Mouse (Mus musculus) forebrain, embryonic 16.5 days (tissue): ENCODE results near the gene Shb. TPM values are rescaled to one million over a fixed set of nuclear protein-coding genes. Genes with fewer than 3 reads are reported as not detected.
A peak's percentile ranks its signal among the peaks of the same experiment; 100 is the strongest.

Experiments used
- ATAC-seq: fragments of 200-750 bp; cut with Nextera tagmentation; 2 replicates; pipeline ENCODE4 v1.8.0; 2017; ENCODE audit warnings: mild to moderate bottlenecking, moderate library complexity
- H3K27ac ChIP-seq: fragments of 300-500 bp; sonication (generic); 2 replicates; pipeline ENCODE4 v1.5.1; 2014; ENCODE audit warnings: low read length, control low read depth
- H3K27me3 ChIP-seq: fragments of 300-500 bp; sonication (generic); replicated peaks from 2 replicates; pipeline ENCODE4 v1.6.1; 2014; ENCODE audit warnings: low read length; ENCODE audit not compliant: control insufficient read depth, insufficient read depth
- H3K36me3 ChIP-seq: fragments of 300-500 bp; sonication (generic); 2 replicates; pipeline ENCODE4 v1.6.1; 2014; ENCODE audit not compliant: control insufficient read depth, insufficient read depth
- H3K4me1 ChIP-seq: fragments of 300-500 bp; sonication (generic); replicated peaks from 2 replicates; pipeline ENCODE4 v1.6.1; 2014; ENCODE audit warnings: low read length; ENCODE audit not compliant: control insufficient read depth, insufficient read depth
- H3K4me2 ChIP-seq: fragments of 300-500 bp; sonication (generic); 2 replicates; pipeline ENCODE4 v1.6.1; 2014; ENCODE audit warnings: mild to moderate bottlenecking, low read length, control low read depth
- H3K4me3 ChIP-seq: fragments of 300-500 bp; sonication (generic); replicated peaks from 2 replicates; pipeline ENCODE4 v1.5.1; 2014; ENCODE audit warnings: mild to moderate bottlenecking, low read length, control low read depth
- H3K9ac ChIP-seq: fragments of 300-500 bp; sonication (generic); replicated peaks from 2 replicates; pipeline ENCODE4 v1.6.1; 2014; ENCODE audit warnings: low read depth, low read length, control low read depth
- H3K9me3 ChIP-seq: fragments of 300-500 bp; sonication (generic); 2 replicates; pipeline ENCODE4 v1.6.1; 2016; ENCODE audit warnings: low read length; ENCODE audit not compliant: control insufficient read depth
- WGBS: fragments of 180-500 bp; shearing (Covaris S2); extraction: QIAGEN DNeasy Blood & Tissue Kit; methylation state at CpG from one replicate; pipeline ENCODE4 v1.1.7; 2014; 5-methylcytosine and 5-hydroxymethylcytosine counted together
- polyA plus RNA-seq: library from polyadenylated mRNA; unstranded; fragments of >200 nt; fragmentation: Nextera tagmentation; extraction: Ambion mirVana; gene quantifications from 2 replicates; pipeline ENCODE4 v1.2.1, GENCODE M21; 2015

The Shb gene
- polyA plus RNA-seq, 1 experiment from 2014 or later = 5.8 TPM

GRCm38 (mm10) chr4:45418229-45418950 lies 113.9 kb downstream of the Shb start:
- no peak overlapping the region for H3K4me3 ChIP-seq
- H3K4me2 ChIP-seq = peak overlapping the region; percentile 27; the same call in 1 of the 2 replicates
- ATAC-seq = peak; percentile 63
- 9% methylated on average over 11 of the region's 11 CpGs for WGBS
- no peaks in the 10 kb centered on the region for H3K27me3 ChIP-seq
- H3K27ac ChIP-seq = no peak overlapping the region
- H3K9ac ChIP-seq = no peak overlapping the region; the same call in 1 of the 2 replicates
- H3K36me3 ChIP-seq = no peaks in the 10 kb centered on the region
- peaks cover 29% of the 10 kb centered on the region for H3K4me1 ChIP-seq
- H3K9me3 ChIP-seq = no peaks in the 10 kb centered on the region

- no peaks in the 10 kb centered on the region for H3K9me3 ChIP-seq
- H3K9ac ChIP-seq = no peak overlapping the region
- WGBS = 75% methylated on average over 7 of the region's 7 CpGs
- no peaks in the 10 kb centered on the region for H3K27me3 ChIP-seq
- ATAC-seq = no peak
- no peak overlapping the region for H3K27ac ChIP-seq
- H3K4me2 ChIP-seq = no peak overlapping the region
- no peaks in the 10 kb centered on the region for H3K36me3 ChIP-seq
- H3K4me1 ChIP-seq = peaks cover 22% of the 10 kb centered on the region
- H3K4me3 ChIP-seq = no peak overlapping the region
Measured at GRCm38 (mm10) chr4:45416314-45416713, 116.0 kb downstream of the Shb start.

GRCm38 (mm10) chr4:45413674-45414338 lies 118.5 kb downstream of the Shb start:
- Histone ChIP-seq H3K36me3 (no peaks in the 10 kb centered on the region), H3K27ac (no peak overlapping the region), H3K9ac (no peak overlapping the region), H3K9me3 (no peaks in the 10 kb centered on the region), H3K4me1 (peaks cover 9% of the 10 kb centered on the region), H3K4me2 (no peak overlapping the region), H3K27me3 (no peaks in the 10 kb centered on the region), H3K4me3 (no peak overlapping the region)
- no peak for ATAC-seq
- 86% methylated on average over 9 of the region's 9 CpGs for WGBS

GRCm38 (mm10) chr4:45412433-45413192 lies 119.7 kb downstream of the Shb start:
- H3K27me3 ChIP-seq = no peaks in the 10 kb centered on the region
- no peak overlapping the region for H3K4me2 ChIP-seq
- no peaks in the 10 kb centered on the region for H3K36me3 ChIP-seq
- no peak overlapping the region for H3K27ac ChIP-seq
- H3K9ac ChIP-seq = no peak overlapping the region
- peaks cover 5% of the 10 kb centered on the region for H3K4me1 ChIP-seq
- 72% methylated on average over 16 of the region's 16 CpGs for WGBS
- H3K4me3 ChIP-seq = no peak overlapping the region
- no peak for ATAC-seq
- H3K9me3 ChIP-seq = no peaks in the 10 kb centered on the region

- Histone ChIP-seq H3K27me3 (no peaks in the 10 kb centered on the region), H3K4me3 (no peak overlapping the region), H3K4me2 (no peak overlapping the region), H3K36me3 (no peaks in the 10 kb centered on the region), H3K27ac (no peak overlapping the region), H3K4me1 (peaks cover 19% of the 10 kb centered on the region), H3K9ac (no peak overlapping the region), H3K9me3 (no peaks in the 10 kb centered on the region)
- ATAC-seq = no peak
- 91% methylated on average over 8 of the region's 8 CpGs for WGBS
Measured at GRCm38 (mm10) chr4:45411181-45411790, 121.0 kb downstream of the Shb start.

- peaks cover 21% of the 10 kb centered on the region for H3K4me1 ChIP-seq
- H3K27ac ChIP-seq = peak overlapping the region; percentile 91
- peak; percentile 14; the same call in 1 of the 2 replicates for ATAC-seq
- H3K4me2 ChIP-seq = peak overlapping the region; percentile 88
- H3K9me3 ChIP-seq = no peaks in the 10 kb centered on the region
- WGBS = under 1% methylated on average over 10 of the region's 10 CpGs
- H3K9ac ChIP-seq = peak overlapping the region; percentile 97
- H3K27me3 ChIP-seq = no peaks in the 10 kb centered on the region
- H3K4me3 ChIP-seq = peak overlapping the region; percentile 93
- no peaks in the 10 kb centered on the region; the same call in 1 of the 2 replicates for H3K36me3 ChIP-seq
Measured at GRCm38 (mm10) chr4:45409270-45409669, 123.0 kb downstream of the Shb start.

- Histone ChIP-seq H3K36me3 (peaks cover 4% of the 10 kb centered on the region), H3K4me3 (peak within 1 kb of the TSS; percentile 93), H3K9me3 (no peaks in the 10 kb centered on the region), H3K4me1 (peaks cover 21% of the 10 kb centered on the region), H3K9ac (peak within 1 kb of the TSS; percentile 97), H3K27ac (peak within 1 kb of the TSS; percentile 91), H3K27me3 (no peaks in the 10 kb centered on the region), H3K4me2 (peak within 1 kb of the TSS; percentile 88)
- ATAC-seq = peak; percentile 96
- WGBS = 0% methylated on average over 57 of the region's 67 CpGs
Measured at GRCm38 (mm10) chr4:45408427-45409132, 123.7 kb downstream of the Shb start, which contains the start of gene Slc25a51. Gene Slc25a51 (minus strand): TSS chr4:45408766.

GRCm38 (mm10) chr4:45407703-45408334 lies 124.5 kb downstream of the Shb start:
- H3K27ac ChIP-seq = peak overlapping the region; percentile 91
- peak overlapping the region; percentile 93 for H3K4me3 ChIP-seq
- ATAC-seq = no peak
- no peaks in the 10 kb centered on the region for H3K27me3 ChIP-seq
- peaks cover 27% of the 10 kb centered on the region for H3K4me1 ChIP-seq
- H3K9ac ChIP-seq = peak overlapping the region; percentile 97
- no peaks in the 10 kb centered on the region for H3K9me3 ChIP-seq
- H3K4me2 ChIP-seq = peak overlapping the region; percentile 88
- H3K36me3 ChIP-seq = peaks cover 9% of the 10 kb centered on the region
- WGBS = 1% methylated on average over 19 of the region's 19 CpGs
